Comparison of ENCODE assay signal across 24 mouse cellular contexts in the genomic region with DNA sequence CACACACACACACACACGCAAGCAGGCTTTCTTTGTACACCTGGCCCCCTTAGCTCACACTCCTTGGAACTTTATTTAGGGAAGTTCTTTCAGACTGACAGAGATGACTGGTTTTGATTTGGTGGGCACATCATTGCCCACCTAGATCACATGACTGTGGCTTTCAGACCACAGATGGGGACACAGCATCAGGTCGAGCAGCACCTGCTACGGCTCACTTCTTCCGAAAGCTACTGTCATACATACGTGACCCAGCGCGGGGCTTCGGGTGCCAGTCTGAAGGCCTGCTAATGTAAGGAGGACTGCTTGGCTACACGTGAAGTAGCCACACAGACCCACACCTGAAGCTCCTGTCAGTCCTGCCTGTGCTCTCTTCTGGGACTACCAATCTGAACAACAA. TPM values are rescaled to one million over a fixed set of nuclear protein-coding genes. Genes with fewer than 3 reads are reported as not detected.
DNase-seq lines count a peak whose midpoint lies in the region; ATAC-seq and TF ChIP-seq lines count a peak whose summit lies in the region.
"Had no signal": no experiment of that assay in that cellular context is flagged by ENCODE, and none has a peak within 500 bp of the region (broad histone marks: within the 10 kb centered on the region; RNA-seq: fewer than 3 reads in every experiment).

No protein-coding gene starts in this region.

- no peak overlapping the region for H3K4me2 ChIP-seq in CH12.LX (ENCODE audit: insufficient read depth, low read depth, poor library complexity, severe bottlenecking)
- H3K4me2 ChIP-seq: embryonic facial prominence, embryonic 13.5 days; embryonic facial prominence, embryonic 15.5 days; forebrain, embryonic 13.5 days; forebrain, embryonic 15.5 days had no signal

- peaks cover 13% of the 10 kb centered on the region for H3K9me3 ChIP-seq in CH12.LX (replicated peaks; ENCODE audit: low read length)
- H3K9me3 ChIP-seq: embryonic facial prominence, embryonic 13.5 days; embryonic facial prominence, embryonic 15.5 days; forebrain, embryonic 13.5 days; forebrain, embryonic 15.5 days had no signal

- 54% methylated on average over 9 of the region's 9 CpGs for WGBS in spleen, adult 2 months
- 50% methylated on average over 9 of the region's 9 CpGs for WGBS in thymus, adult 2 months

- TF ChIP-seq CTCF in spleen, adult 2 months (IDR thresholded peaks at IDR 0.05; ENCODE audit: extremely low read depth, insufficient read depth, insufficient read length, insufficient replicate concordance), result no peak
- no peak for TF ChIP-seq CTCF in CH12.LX (conservative IDR thresholded peaks at IDR 0.05 in 1 of 2, IDR thresholded peaks at IDR 0.05 in 1 of 2; ENCODE audit: low read depth in 2 of 2, low read length in 2 of 2)
- no peak for TF ChIP-seq CTCF in thymus, adult 2 months (IDR thresholded peaks at IDR 0.05; ENCODE audit: borderline replicate concordance, control insufficient read depth, extremely low read depth, insufficient read depth, low read length, poor library complexity)
- no peak for TF ChIP-seq CTCF in gastrocnemius, adult 2 months (IDR thresholded peaks at IDR 0.05)

- no peak overlapping the region for H3K9ac ChIP-seq in CH12.LX (ENCODE audit: insufficient read depth, low read depth)
- H3K9ac ChIP-seq: embryonic facial prominence, embryonic 13.5 days; embryonic facial prominence, embryonic 15.5 days; forebrain, embryonic 13.5 days; forebrain, embryonic 15.5 days; forebrain, postnatal 0 days had no signal

- TF ChIP-seq EP300 in CH12.LX (IDR thresholded peaks at IDR 0.05; ENCODE audit: low read length), result no peak

- DNase-seq in spleen, adult 2 months (ENCODE audit: low read depth in 1 of 2, low spot score in 2 of 2), result no peak
- DNase-seq in spleen, postnatal 36 days (ENCODE audit: low spot score in 2 of 2), result no peak
- DNase-seq in CH12.LX (ENCODE audit: extremely low read depth), result no peak
- peak; percentile 70 for DNase-seq in splenic B cell, adult 2 months (ENCODE audit: low read depth, low spot score)
- no peak for DNase-seq in thymus, adult 2 months
- DNase-seq in gastrocnemius, adult 2 months, result no peak
- no peak for DNase-seq in right cerebral cortex, postnatal 25 days
- DNase-seq: adrenal gland, adult 2 months; adrenal gland, postnatal 10 days; adrenal gland, postnatal 25 days; cerebellum, adult 11-12 months; cerebellum, adult 2 months; cerebellum, adult 9-10 months; cerebellum, postnatal 14 days; cerebellum, postnatal 36 days; embryo, embryonic 11 days; forebrain, postnatal 0 days had no signal

- peaks cover 28% of the 10 kb centered on the region; the same call in 1 of the 2 replicates for H3K4me1 ChIP-seq in spleen, adult 2 months (ENCODE audit: control insufficient read depth, insufficient read depth, insufficient read length)
- H3K4me1 ChIP-seq in CH12.LX (ENCODE audit: control insufficient read depth in 1 of 2, insufficient read depth in 2 of 2), result peaks cover 41 to 72% of the 10 kb centered on the region in 2 experiments
- H3K4me1 ChIP-seq in thymus, adult 2 months (replicated peaks; ENCODE audit: control insufficient read depth, insufficient read depth, low read length), result peaks cover 18% of the 10 kb centered on the region

- H3K27ac ChIP-seq in spleen, adult 2 months (ENCODE audit: insufficient read depth, low read length), result peak overlapping the region; percentile 26
- 0 out of 2 replicates have a peak overlapping the region, but pooled peaks have one; percentile 0 for H3K27ac ChIP-seq in CH12.LX (ENCODE audit: insufficient read depth, low read depth)
- H3K27ac ChIP-seq in thymus, adult 2 months (ENCODE audit: control insufficient read depth, insufficient read depth, low read length), result no peak overlapping the region
- H3K27ac ChIP-seq in gastrocnemius, adult 2 months, result no peak overlapping the region
- H3K27ac ChIP-seq: embryonic facial prominence, embryonic 13.5 days; embryonic facial prominence, embryonic 15.5 days; forebrain, embryonic 13.5 days; forebrain, embryonic 15.5 days had no signal

- H3K79me2 ChIP-seq in CH12.LX (replicated peaks; ENCODE audit: control insufficient read depth, extremely low read depth, insufficient read depth, poor library complexity, severe bottlenecking), result no peaks in the 10 kb centered on the region; the same call in 1 of the 2 replicates

- no peak overlapping the region for H3K4me3 ChIP-seq in spleen, adult 2 months (ENCODE audit: extremely low read depth, insufficient read depth, insufficient read length)
- no peak overlapping the region for H3K4me3 ChIP-seq in CH12.LX (replicated peaks in 1 of 3; ENCODE audit: low read depth in 2 of 3, low read length in 2 of 3, poor library complexity in 1 of 3)
- no peak overlapping the region for H3K4me3 ChIP-seq in thymus, adult 2 months (ENCODE audit: control insufficient read depth, insufficient read depth, low read length)
- H3K4me3 ChIP-seq in gastrocnemius, adult 2 months, result no peak overlapping the region
- H3K4me3 ChIP-seq: embryonic facial prominence, embryonic 13.5 days; embryonic facial prominence, embryonic 15.5 days; erythroblast, embryonic 14.5 days; forebrain, embryonic 13.5 days; forebrain, embryonic 15.5 days had no signal

- no peak for TF ChIP-seq POLR2A in spleen, adult 2 months (IDR thresholded peaks at IDR 0.05; ENCODE audit: low read depth, low read length)
- no peak for TF ChIP-seq POLR2A in CH12.LX (IDR thresholded peaks at IDR 0.05; ENCODE audit: low read depth, low read length)
- no peak for TF ChIP-seq POLR2A in thymus, adult 2 months (IDR thresholded peaks at IDR 0.05; ENCODE audit: control insufficient read depth, extremely low read depth, insufficient read depth, low read length, poor library complexity)

- H3K27me3 ChIP-seq in spleen, adult 2 months (ENCODE audit: control insufficient read depth, insufficient read depth, low read length), result no peaks in the 10 kb centered on the region
- no peaks in the 10 kb centered on the region for H3K27me3 ChIP-seq in CH12.LX (replicated peaks)
- H3K27me3 ChIP-seq in splenic B cell, adult 2 months (ENCODE audit: control insufficient read depth, insufficient read depth, low read length, poor library complexity, severe bottlenecking), result no peaks in the 10 kb centered on the region
- no peaks in the 10 kb centered on the region for H3K27me3 ChIP-seq in thymus, adult 2 months (ENCODE audit: control insufficient read depth, insufficient read depth, low read length)
- H3K27me3 ChIP-seq: embryonic facial prominence, embryonic 13.5 days; embryonic facial prominence, embryonic 15.5 days; forebrain, embryonic 13.5 days; forebrain, embryonic 15.5 days had no signal

- TF ChIP-seq RAD21 in CH12.LX (IDR thresholded peaks at IDR 0.05; ENCODE audit: low read depth, low read length), result no peak

- in situ Hi-C loops in CH12.LX (cut with MboI; ENCODE audit: low pct_ligation_motif_present, low pct_unique_long_range_greater_than_20kb, low sequenced_read_pairs), result no loop called here

- H3K36me3 ChIP-seq in spleen, adult 2 months (ENCODE audit: control insufficient read depth, insufficient read depth, low read length), result peaks cover 22% of the 10 kb centered on the region
- H3K36me3 ChIP-seq in CH12.LX (replicated peaks in 1 of 2; ENCODE audit: control insufficient read depth in 1 of 2, insufficient read depth in 1 of 2, low read length in 1 of 2), result peaks cover 9 to 32% of the 10 kb centered on the region in 2 experiments
- H3K36me3 ChIP-seq in splenic B cell, adult 2 months (ENCODE audit: control insufficient read depth, insufficient read depth, low read length, poor library complexity, severe bottlenecking), result peaks cover 15% of the 10 kb centered on the region
- H3K36me3 ChIP-seq in thymus, adult 2 months (ENCODE audit: control insufficient read depth, insufficient read depth, low read length), result no peaks in the 10 kb centered on the region; the same call in 1 of the 2 replicates
- H3K36me3 ChIP-seq: forebrain, embryonic 15.5 days had no signal

- intact Hi-C loops in gastrocnemius, adult 2 months (cut with DNase I), result no loop called here

- dilution Hi-C loops in CH12.LX (cut with MboI; ENCODE audit: extremely low pct_ligation_motif_present, extremely low pct_unique_long_range_greater_than_20kb, low sequenced_read_pairs), result no loop called here

- peak; percentile 31; the same call in 1 of the 2 replicates for ATAC-seq in erythroid progenitor cell, adult 5-6 weeks (replicated peaks; ENCODE audit: low FRiP score, poor library complexity, severe bottlenecking)
- ATAC-seq: CD4-positive, CD25-positive, alpha-beta regulatory T cell, adult 4 months; forebrain, embryonic 13.5 days; forebrain, embryonic 15.5 days; forebrain, postnatal 0 days had no signal

TF ChIP-seq in CH12.LX, 34 proteins besides CTCF, POLR2A, EP300 and RAD21:
- TF ChIP-seq BHLHE40 (IDR thresholded peaks at IDR 0.05; ENCODE audit: low read depth, low read length) (peak; percentile 60), CHD1 (IDR thresholded peaks at IDR 0.05; ENCODE audit: low read depth, low read length) (no peak), JUN (IDR thresholded peaks at IDR 0.05; ENCODE audit: insufficient read depth, low read depth, low read length) (no peak), SIN3A (IDR thresholded peaks at IDR 0.05; ENCODE audit: low read length) (no peak), SMC3 (IDR thresholded peaks at IDR 0.05; ENCODE audit: low read depth, low read length) (no peak), TBP (conservative IDR thresholded peaks at IDR 0.05; ENCODE audit: low read depth, low read length) (no peak), USF1 (IDR thresholded peaks at IDR 0.05; ENCODE audit: low read depth, low read length) (0 out of 2 replicates have a peak, but pooled peaks have one; percentile 8), ZC3H11A (IDR thresholded peaks at IDR 0.05; ENCODE audit: low read depth, low read length) (no peak), RCOR1 (conservative IDR thresholded peaks at IDR 0.05; ENCODE audit: low read depth, low read length) (no peak), MAFK (IDR thresholded peaks at IDR 0.05; ENCODE audit: insufficient replicate concordance, low read length) (no peak)

RNA-seq across cellular contexts. Expression of a gene that starts 49.3 kb away (rescaled TPM):
- 98.7 and 123 TPM in 2 replicates for polyA plus RNA-seq in spleen, adult 2 months (2012; rRNA removed)
- total RNA-seq in CH12.LX (2012; rRNA removed), result 20.0 and 28.5 TPM in 2 replicates
- 13.6 TPM in 2 replicates for total RNA-seq in CH12.LX (2014; rRNA removed)
- 12.8 and 13.7 TPM in 2 replicates for polyA plus RNA-seq in CH12.LX (2012; ENCODE audit: insufficient read length, low read depth)
- total RNA-seq in erythroid progenitor cell, adult 5-6 weeks (2015; ENCODE audit: low replicate concordance), result 6.5 and 9.6 TPM in 2 replicates
- 12.2 and 13.4 TPM in 2 replicates for total RNA-seq in erythroid progenitor cell, adult 5-6 weeks (2017; ENCODE audit: low replicate concordance)
- 52.7 and 57.5 TPM in 2 replicates for polyA plus RNA-seq in thymus, adult 2 months (2012; rRNA removed)
- total RNA-seq in gastrocnemius, adult 2 months (2021), result 10 to 100 TPM in 1 of 2 experiments, 1 to 10 TPM in 1; 5.9 to 10.5 TPM

Comparison
In these comparisons a context has a peak if more than half of its experiments do, and no peak if none do; other contexts are left out.
1. H3K27ac ChIP-seq: peak in spleen, adult 2 months (single experiment) and CH12.LX (single experiment); none in thymus, adult 2 months (single experiment) and gastrocnemius, adult 2 months (single experiment).